Mouse (Mus musculus) kidney, embryonic 14.5 days (tissue): ENCODE results near the gene Clec18a. TPM values are rescaled to one million over a fixed set of nuclear protein-coding genes. Genes with fewer than 3 reads are reported as not detected.
A peak's percentile ranks its signal among the peaks of the same experiment; 100 is the strongest.
"Not testable (repeated sequence)": the region's sequence is repeated elsewhere in the genome, so short reads cannot be mapped to it uniquely, and the experiment has no call there.

Experiments used
- ATAC-seq: fragments of 200-750 bp; cut with Nextera tagmentation; 2 replicates; pipeline ENCODE4 v1.8.0; 2017; ENCODE audit warnings: moderate number of reproducible peaks, mild to moderate bottlenecking, moderate TSS enrichment, moderate library complexity; ENCODE audit not compliant: low FRiP score, low TSS enrichment
- H3K27ac ChIP-seq: fragments of 300-500 bp; sonication (generic); 2 replicates; pipeline ENCODE4 v1.5.1; 2014; ENCODE audit warnings: low read depth, mild to moderate bottlenecking, low read length, moderate library complexity, mixed read lengths
- H3K27me3 ChIP-seq: fragments of 300-500 bp; sonication (generic); 2 replicates; pipeline ENCODE4 v1.6.1; 2014; ENCODE audit warnings: mild to moderate bottlenecking, low read length; ENCODE audit not compliant: control insufficient read depth, insufficient read depth
- H3K36me3 ChIP-seq: fragments of 300-500 bp; sonication (generic); 2 replicates; pipeline ENCODE4 v1.6.1; 2014; ENCODE audit warnings: low read length, mixed read lengths; ENCODE audit not compliant: control insufficient read depth, insufficient read depth
- H3K4me1 ChIP-seq: fragments of 300-500 bp; sonication (generic); 2 replicates; pipeline ENCODE4 v1.6.1; 2014; ENCODE audit warnings: low read length, mixed read lengths; ENCODE audit not compliant: control insufficient read depth, insufficient read depth
- H3K4me2 ChIP-seq: fragments of 300-500 bp; sonication (generic); replicated peaks from 2 replicates; pipeline ENCODE4 v1.6.1; 2014; ENCODE audit warnings: low read depth, mild to moderate bottlenecking, low read length
- H3K4me3 ChIP-seq: fragments of 300-500 bp; sonication (generic); 2 replicates; pipeline ENCODE4 v1.5.1; 2014; ENCODE audit warnings: mild to moderate bottlenecking, low read length
- H3K9ac ChIP-seq: fragments of 300-500 bp; sonication (generic); 2 replicates; pipeline ENCODE4 v1.6.1; 2014; ENCODE audit warnings: low read depth, mild to moderate bottlenecking, low read length, moderate library complexity
- H3K9me3 ChIP-seq: fragments of 300-500 bp; sonication (generic); 2 replicates; pipeline ENCODE4 v1.6.1; 2016; ENCODE audit warnings: low read length; ENCODE audit not compliant: control insufficient read depth
- WGBS: fragments of 180-500 bp; shearing (Covaris S2); extraction: QIAGEN DNeasy Blood & Tissue Kit; methylation state at CpG from one replicate; pipeline ENCODE4 v1.1.7; 2014; 5-methylcytosine and 5-hydroxymethylcytosine counted together
- polyA plus RNA-seq: library from polyadenylated mRNA; unstranded; fragments of >200 nt; fragmentation: Nextera tagmentation; extraction: Ambion mirVana; gene quantifications from 2 replicates; pipeline ENCODE4 v1.2.1, GENCODE M21; 2014

Gene Clec18a
- polyA plus RNA-seq = 51.6 and 59.0 TPM in 2 replicates

DNA sequence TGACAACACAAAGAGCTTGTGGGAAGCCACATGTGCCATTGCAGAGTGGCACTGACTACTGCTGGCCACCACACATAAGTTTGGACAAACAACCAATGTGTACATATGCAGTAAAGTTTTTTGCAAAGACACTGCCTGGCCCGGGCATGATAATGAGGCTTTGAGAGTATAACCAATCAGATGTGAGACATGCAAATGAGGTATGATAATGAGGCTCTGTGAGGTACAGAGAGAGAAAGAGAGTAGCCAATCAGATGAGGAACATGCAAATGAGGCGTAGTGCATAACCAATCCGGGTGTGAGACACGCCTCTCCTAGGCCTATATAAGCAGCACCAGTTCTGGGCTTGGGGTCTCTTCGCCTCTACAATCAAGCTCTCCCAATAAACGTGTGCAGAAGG is at the start of gene Clec18a:
TSS of gene Clec18a (minus strand) at position 101 of the 400 bp plus-strand sequence.
- not testable (repeated sequence) for H3K4me3 ChIP-seq, H3K9me3 ChIP-seq, H3K36me3 ChIP-seq, H3K9ac ChIP-seq, ATAC-seq, H3K27ac ChIP-seq, H3K4me2 ChIP-seq, H3K27me3 ChIP-seq, H3K4me1 ChIP-seq
- WGBS = 81% methylated on average over 5 of the region's 6 CpGs

DNA sequence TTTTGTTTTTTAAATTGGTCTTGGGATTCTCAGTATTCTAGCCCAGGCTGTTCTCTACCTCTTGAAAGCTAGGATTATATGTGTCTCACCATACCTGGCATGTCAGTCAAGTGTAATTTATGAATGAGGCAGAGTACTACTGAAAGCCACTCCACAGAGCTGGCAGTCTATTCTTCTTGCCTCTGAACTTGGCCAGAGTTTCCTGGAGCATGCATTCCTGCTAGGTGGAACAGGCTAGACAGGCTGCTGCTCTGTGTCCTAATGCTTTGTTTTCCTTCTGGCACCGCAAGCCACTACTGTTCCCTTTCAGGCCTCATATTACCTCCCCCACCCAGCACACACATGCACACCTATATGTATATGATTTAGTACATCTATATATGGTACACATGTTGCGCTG is 38.5 kb upstream of the Clec18a start:
- Histone ChIP-seq H3K9ac (no peak overlapping the region), H3K4me3 (no peak overlapping the region), H3K36me3 (peaks cover 64% of the 10 kb centered on the region), H3K4me2 (no peak overlapping the region), H3K4me1 (no peaks in the 10 kb centered on the region), H3K27ac (no peak overlapping the region), H3K9me3 (no peaks in the 10 kb centered on the region), H3K27me3 (no peaks in the 10 kb centered on the region)
- no peak for ATAC-seq
- 95% methylated on average over 2 of the region's 2 CpGs for WGBS

DNA sequence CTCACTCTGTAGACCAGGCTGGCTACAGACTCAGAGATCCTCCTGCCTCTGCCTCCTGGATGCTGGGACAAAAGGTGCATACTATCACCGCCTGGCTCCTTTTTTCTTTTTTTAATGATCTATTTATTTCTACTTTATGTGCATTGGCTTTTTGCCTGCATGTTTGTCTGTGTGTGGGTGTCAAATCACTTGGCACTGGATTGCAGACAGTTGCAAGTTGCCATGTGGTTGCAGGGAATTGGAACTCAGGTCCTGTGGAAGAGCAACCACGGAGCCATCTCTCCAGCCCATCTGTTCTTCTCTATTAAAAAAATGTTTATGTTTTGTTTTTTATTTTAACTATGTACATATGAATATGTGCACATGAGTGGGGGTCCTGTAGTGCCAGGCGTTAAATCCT is 27.3 kb upstream of the Clec18a start:
- no peak overlapping the region for H3K4me3 ChIP-seq
- 94% methylated on average over 3 of the region's 3 CpGs for WGBS
- peaks cover 55% of the 10 kb centered on the region for H3K36me3 ChIP-seq

GRCm38 (mm10) chr8:111114891-111115290 is 22.7 kb upstream of the Clec18a start:
- no peak overlapping the region for H3K4me2 ChIP-seq
- no peak overlapping the region for H3K4me3 ChIP-seq
- peaks cover 34% of the 10 kb centered on the region for H3K36me3 ChIP-seq
- no peak overlapping the region for H3K27ac ChIP-seq
- no peaks in the 10 kb centered on the region for H3K9me3 ChIP-seq
- H3K9ac ChIP-seq = no peak overlapping the region
- WGBS = 92% methylated on average over 5 of the region's 5 CpGs
- no peaks in the 10 kb centered on the region for H3K27me3 ChIP-seq
- ATAC-seq = no peak
- H3K4me1 ChIP-seq = no peaks in the 10 kb centered on the region

More for the DNA sequence above, 27.3 kb upstream of the Clec18a start:
- ATAC-seq = no peak
- Histone ChIP-seq H3K4me2 (no peak overlapping the region), H3K4me1 (no peaks in the 10 kb centered on the region), H3K27ac (no peak overlapping the region), H3K9me3 (no peaks in the 10 kb centered on the region), H3K27me3 (no peaks in the 10 kb centered on the region), H3K9ac (no peak overlapping the region)

- H3K9ac ChIP-seq = peak overlapping the region; percentile 73
- peak; percentile 72 for ATAC-seq
- H3K27ac ChIP-seq = not testable (repeated sequence)
Measured at GRCm38 (mm10) chr8:111094719-111095302, 2.6 kb upstream of the Clec18a start.

DNA sequence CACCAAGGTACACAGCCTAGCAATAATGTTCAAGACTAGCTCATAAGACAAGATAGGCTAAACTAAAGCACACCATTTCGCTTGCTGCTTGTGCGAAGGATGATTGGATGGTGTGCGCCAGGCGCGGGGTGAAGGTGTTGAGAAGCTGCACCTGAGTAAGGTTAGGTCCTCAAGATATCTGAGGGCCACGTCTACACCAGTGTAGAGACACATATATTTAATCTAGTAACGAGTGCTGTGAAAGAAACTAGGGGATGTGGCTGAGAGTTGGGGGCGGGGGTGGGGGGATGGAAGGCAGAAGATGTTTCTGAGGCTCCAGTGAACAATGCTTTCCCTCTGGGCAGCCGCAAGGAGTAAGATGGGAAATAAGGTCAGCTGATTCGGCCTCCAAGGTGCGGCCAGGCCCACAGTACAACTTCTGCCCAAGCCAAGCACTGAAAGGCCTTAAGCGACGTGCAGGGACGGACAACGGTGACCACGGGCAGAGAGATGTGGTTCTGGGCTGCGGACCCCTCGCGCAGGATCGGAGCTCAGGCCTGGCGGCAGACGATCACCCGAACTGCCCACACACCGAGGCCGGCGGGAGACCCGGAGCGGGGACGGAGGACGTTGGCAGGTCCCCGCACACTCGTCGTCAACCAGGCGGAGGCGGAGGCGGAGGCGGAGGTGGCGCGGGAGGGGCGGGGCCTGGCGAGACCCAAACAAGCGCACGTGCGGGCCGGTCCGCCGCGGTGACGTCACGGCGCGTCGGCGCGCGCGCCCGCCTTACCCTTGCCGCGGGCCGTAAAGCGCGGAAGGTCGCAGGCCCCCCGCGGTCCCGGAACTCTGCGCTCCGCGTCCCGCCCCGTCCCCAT is 1.9 kb upstream of the Clec18a start, which contains the start of gene Pdpr:
TSS of gene Pdpr (plus strand) at position 766 of the 854 bp plus-strand sequence.
- Histone ChIP-seq H3K36me3 (no peaks in the 10 kb centered on the region), H3K9me3 (no peaks in the 10 kb centered on the region), H3K4me3 (peak within 1 kb of the TSS; percentile 65), H3K27me3 (no peaks in the 10 kb centered on the region), H3K4me1 (0 out of 2 replicates have a peak, but pooled peaks cover 5% of the 10 kb centered on the region), H3K27ac (no peak within 1 kb of the TSS), H3K4me2 (peak within 1 kb of the TSS; percentile 73), H3K9ac (peak within 1 kb of the TSS; percentile 73)
- 8% methylated on average over 51 of the region's 72 CpGs for WGBS
- peak; percentile 95 for ATAC-seq

More at GRCm38 (mm10) chr8:111094719-111095302, 2.6 kb upstream of the Clec18a start:
- WGBS = 1% methylated on average over 29 of the region's 69 CpGs
- H3K27me3 ChIP-seq, H3K9me3 ChIP-seq, H3K36me3 ChIP-seq, H3K4me1 ChIP-seq: not testable (repeated sequence)
- Histone ChIP-seq H3K4me3 (peak overlapping the region; percentile 65), H3K4me2 (peak overlapping the region; percentile 57)

DNA sequence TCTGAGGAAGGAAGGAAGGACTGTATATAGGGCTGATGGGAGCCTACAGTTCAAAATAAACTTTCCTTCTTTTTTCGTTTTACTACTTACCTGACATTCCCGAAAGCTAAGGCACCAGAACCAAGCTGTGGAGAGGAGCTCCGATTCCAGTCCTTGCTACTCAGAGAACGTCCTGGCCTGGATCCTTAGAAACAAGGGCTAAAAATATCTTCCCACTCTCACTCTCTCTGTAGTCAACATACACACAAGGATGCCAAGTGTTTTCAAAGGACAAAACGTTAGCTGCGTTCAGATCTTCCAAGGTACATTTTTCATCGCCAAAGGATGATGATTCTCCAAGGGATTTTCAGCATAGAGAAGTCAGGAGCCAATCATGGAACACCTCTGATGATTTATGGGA is 520 bp downstream of the Clec18a start:
- Histone ChIP-seq H3K9me3 (no peaks in the 10 kb centered on the region), H3K27ac (no peak overlapping the region), H3K4me1 (0 out of 2 replicates have a peak, but pooled peaks cover 5% of the 10 kb centered on the region), H3K27me3 (no peaks in the 10 kb centered on the region), H3K4me3 (no peak overlapping the region), H3K9ac (no peak overlapping the region), H3K4me2 (no peak overlapping the region), H3K36me3 (no peaks in the 10 kb centered on the region)
- WGBS = 75% methylated on average over 7 of the region's 7 CpGs
- ATAC-seq = no peak

DNA sequence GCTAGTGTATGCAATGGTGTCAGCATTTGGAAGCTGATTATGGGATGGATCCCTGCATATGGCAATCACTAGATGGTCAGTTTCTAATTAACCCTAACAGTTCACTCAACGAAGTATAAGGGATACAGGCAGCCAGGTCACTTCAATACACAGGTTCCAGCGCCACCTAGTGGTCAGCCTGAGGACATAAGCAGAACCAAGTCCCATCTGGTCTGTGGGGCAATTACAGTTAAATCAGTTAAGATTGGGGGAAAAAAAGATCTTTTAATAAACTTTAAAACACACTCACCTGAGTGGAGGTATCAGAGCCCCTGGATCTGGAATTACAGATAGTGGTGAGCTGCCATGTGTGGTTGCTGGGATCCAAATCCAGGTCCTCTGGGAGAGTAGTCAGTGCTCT is 2.1 kb downstream of the Clec18a start:
- no peak for ATAC-seq
- no peak overlapping the region for H3K27ac ChIP-seq
- H3K9me3 ChIP-seq = no peaks in the 10 kb centered on the region
- H3K9ac ChIP-seq = no peak overlapping the region
- no peaks in the 10 kb centered on the region for H3K36me3 ChIP-seq
- 5% methylated on average over 2 of the region's 2 CpGs for WGBS
- H3K4me3 ChIP-seq = no peak overlapping the region
- H3K4me1 ChIP-seq = no peaks in the 10 kb centered on the region
- no peaks in the 10 kb centered on the region for H3K27me3 ChIP-seq
- no peak overlapping the region for H3K4me2 ChIP-seq

GRCm38 (mm10) chr8:111083936-111084335 is 8.3 kb downstream of the Clec18a start:
- WGBS = 91% methylated on average over 5 of the region's 5 CpGs
- peaks cover 15% of the 10 kb centered on the region for H3K4me1 ChIP-seq
- not testable (repeated sequence) for H3K27me3 ChIP-seq, ATAC-seq, H3K9me3 ChIP-seq, H3K4me2 ChIP-seq, H3K9ac ChIP-seq, H3K27ac ChIP-seq, H3K36me3 ChIP-seq, H3K4me3 ChIP-seq
